Mouse (Mus musculus) liver, postnatal 0 days (tissue): ENCODE data around the gene Tmem145. TPM values are rescaled to one million over a fixed set of nuclear protein-coding genes. Genes with fewer than 3 reads are reported as not detected.
A peak's percentile ranks its signal among the peaks of the same experiment; 100 is the strongest.
"Not testable (repeated sequence)": the region's sequence is repeated elsewhere in the genome, so short reads cannot be mapped to it uniquely, and the experiment has no call there.

Experiments
- ATAC-seq: fragments of 200-750 bp; cut with Nextera tagmentation; 2 replicates; pipeline ENCODE4 v1.8.0; 2017; ENCODE audit warnings: mild to moderate bottlenecking, moderate library complexity
- DNase-seq: peaks from one replicate; pipeline ENCODE4 v3.0.0-alpha.2; 2016
- H3K27ac ChIP-seq: fragments of 300-500 bp; sonication (generic); 2 replicates; pipeline ENCODE4 v1.5.1; 2014; ENCODE audit warnings: antibody characterized with exemption, moderate library complexity, mild to moderate bottlenecking, low read depth
- H3K27me3 ChIP-seq: fragments of 300-500 bp; sonication (generic); 2 replicates; pipeline ENCODE4 v1.6.1; 2014; ENCODE audit warnings: low read length, control low read depth, mixed read lengths; ENCODE audit not compliant: insufficient read depth
- H3K36me3 ChIP-seq: fragments of 300-500 bp; sonication (generic); replicated peaks from 2 replicates; pipeline ENCODE4 v1.6.1; 2014; ENCODE audit warnings: mild to moderate bottlenecking, control low read depth, low read length, moderate library complexity, mixed read lengths; ENCODE audit not compliant: insufficient read depth
- H3K4me1 ChIP-seq: fragments of 300-500 bp; sonication (generic); 2 replicates; pipeline ENCODE4 v1.6.1; 2014; ENCODE audit warnings: antibody characterized with exemption, mild to moderate bottlenecking, control low read depth; ENCODE audit not compliant: insufficient read depth
- H3K4me2 ChIP-seq: fragments of 300-500 bp; sonication (generic); 2 replicates; pipeline ENCODE4 v1.6.1; 2014; ENCODE audit warnings: low read depth, mild to moderate bottlenecking, low read length, moderate library complexity, mixed read lengths
- H3K4me3 ChIP-seq: fragments of 300-500 bp; sonication (generic); 2 replicates; pipeline ENCODE4 v1.5.1; 2014; ENCODE audit warnings: low read depth, low read length
- H3K9ac ChIP-seq: fragments of 300-500 bp; sonication (generic); replicated peaks from 2 replicates; pipeline ENCODE4 v1.6.1; 2014; ENCODE audit warnings: mild to moderate bottlenecking, moderate library complexity
- H3K9me3 ChIP-seq: fragments of 300-500 bp; sonication (generic); 2 replicates; pipeline ENCODE4 v1.6.1; 2016; ENCODE audit warnings: mild to moderate bottlenecking, control low read depth, low read length, mixed read lengths
- CTCF ChIP-seq: sonication (generic); IDR thresholded peaks from 2 replicates; pipeline ENCODE4 v1.5.1; 2016; ENCODE audit warnings: antibody characterized with exemption, low read depth
- EP300 ChIP-seq: IDR thresholded peaks from 2 replicates; pipeline ENCODE4 v1.6.1; 2016; ENCODE audit warnings: antibody characterized with exemption, low read depth, mild to moderate bottlenecking
- WGBS: fragments of 180-500 bp; shearing (Covaris S2); extraction: QIAGEN DNeasy Blood & Tissue Kit; methylation state at CpG from one replicate; pipeline ENCODE4 v1.1.7; 2014; ENCODE audit not compliant: insufficient replicate concordance; 5-methylcytosine and 5-hydroxymethylcytosine counted together
- polyA plus RNA-seq: library from polyadenylated mRNA; unstranded; fragments of >200 nt; fragmentation: Nextera tagmentation; extraction: Ambion mirVana; gene quantifications from 2 replicates; pipeline ENCODE4 v1.2.1, GENCODE M21; 2015

Gene Tmem145
- not detected in 2 replicates for polyA plus RNA-seq

DNA sequence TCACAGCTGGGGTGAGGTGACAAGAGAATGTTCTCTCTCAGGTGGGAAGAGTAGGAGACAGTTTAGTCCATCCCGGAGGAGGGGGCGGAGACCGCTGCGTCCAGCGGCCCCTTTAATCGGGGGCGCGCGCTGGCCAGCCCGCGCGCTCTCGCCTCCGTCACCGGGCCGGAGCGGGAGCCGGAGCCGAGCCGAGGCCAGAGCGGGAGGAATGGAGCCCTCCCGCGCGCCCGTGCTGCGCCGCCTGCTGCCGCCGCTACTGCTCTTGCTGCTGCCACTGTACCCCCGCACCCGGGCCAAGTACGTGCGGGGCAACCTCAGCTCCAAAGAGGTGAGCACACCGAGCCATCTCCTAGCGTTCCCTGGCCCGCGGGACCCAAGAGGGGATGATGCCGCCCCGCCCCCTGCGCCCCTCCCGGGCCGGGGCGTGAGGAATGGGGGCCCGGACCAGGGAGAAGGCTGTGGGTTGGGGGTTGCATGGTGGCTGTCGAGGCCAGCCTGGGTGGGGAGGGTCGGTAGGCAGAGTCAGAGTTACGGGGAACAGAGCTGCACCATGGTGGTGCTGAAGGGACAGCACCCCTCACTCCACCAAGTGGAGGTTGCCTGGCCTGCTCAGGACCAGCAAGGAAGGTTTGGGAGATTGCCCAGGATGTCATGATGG lies at the start of gene Tmem145:
Tmem145 (plus strand) TSS at position 151 of the 658 bp plus-strand sequence.
- TF ChIP-seq CTCF, result no peak
- no peak for TF ChIP-seq EP300
- Histone ChIP-seq H3K9ac (no peak within 1 kb of the TSS; the same call in 1 of the 2 replicates), H3K4me3 (peak within 1 kb of the TSS; percentile 49), H3K36me3 (no peaks in the 10 kb centered on the region), H3K4me2 (peak within 1 kb of the TSS; percentile 81), H3K27me3 (peaks cover 36% of the 10 kb centered on the region), H3K4me1 (peaks cover 6% of the 10 kb centered on the region), H3K27ac (no peak within 1 kb of the TSS), H3K9me3 (no peaks in the 10 kb centered on the region)
- DNase-seq (peak; percentile 68), ATAC-seq (peak; percentile 57; the same call in 1 of the 2 replicates)
- under 1% methylated on average over 37 of the region's 47 CpGs for WGBS

- Histone ChIP-seq H3K4me2 (no peak overlapping the region), H3K4me1 (peaks cover 17% of the 10 kb centered on the region), H3K36me3 (no peaks in the 10 kb centered on the region), H3K27ac (no peak overlapping the region), H3K27me3 (no peaks in the 10 kb centered on the region), H3K9me3 (no peaks in the 10 kb centered on the region), H3K4me3 (no peak overlapping the region), H3K9ac (no peak overlapping the region)
- DNase-seq (no peak), ATAC-seq (no peak)
- 74% methylated on average over 1 of the region's 1 CpGs for whole genome bisulfite sequencing
- TF ChIP-seq CTCF, result no peak
- TF ChIP-seq EP300, result no peak
These were observed 44.0 kb upstream of the Tmem145 start for GRCm38 (mm10) chr7:25261896-25262295.

- H3K27me3 ChIP-seq, result no peaks in the 10 kb centered on the region
- H3K9ac ChIP-seq, result peak overlapping the region; percentile 16; the same call in 1 of the 2 replicates
- TF ChIP-seq EP300 (no peak), CTCF (no peak)
- peaks cover 26% of the 10 kb centered on the region for H3K4me1 ChIP-seq
- peak; percentile 30 for DNase-seq
- no peak for ATAC-seq
- peak overlapping the region; percentile 76 for H3K27ac ChIP-seq
- H3K36me3 ChIP-seq, result no peaks in the 10 kb centered on the region
- H3K9me3 ChIP-seq, result no peaks in the 10 kb centered on the region
- 0 out of 2 replicates have a peak overlapping the region, but pooled peaks have one; percentile 9 for H3K4me2 ChIP-seq
- WGBS, result 52% methylated on average over 17 of the region's 17 CpGs
- H3K4me3 ChIP-seq, result no peak overlapping the region
These were observed 41.7 kb upstream of the Tmem145 start for GRCm38 (mm10) chr7:25263968-25264870.

DNA sequence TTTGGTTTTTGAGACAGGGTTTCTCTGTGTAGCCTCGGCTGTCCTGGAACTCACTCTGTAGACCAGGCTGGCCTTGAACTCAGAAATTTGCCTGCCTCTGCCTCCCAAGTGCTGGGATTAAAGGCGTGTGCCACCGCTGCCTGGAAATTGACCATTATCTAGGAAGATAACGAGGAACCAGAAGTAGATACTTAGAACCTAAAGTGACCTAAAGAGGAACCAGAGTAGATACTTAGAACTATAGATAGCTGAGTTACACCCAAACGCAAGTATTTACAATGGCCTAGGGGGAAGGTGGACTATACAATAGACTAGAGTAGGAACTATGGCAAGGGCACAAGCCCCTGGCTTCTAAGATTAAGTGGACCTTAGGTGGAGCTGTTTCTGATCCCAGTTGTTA lies 40.2 kb upstream of the Tmem145 start:
- H3K36me3 ChIP-seq, H3K9me3 ChIP-seq, H3K4me3 ChIP-seq, ATAC-seq, H3K27me3 ChIP-seq, DNase-seq, H3K9ac ChIP-seq, H3K27ac ChIP-seq, H3K4me2 ChIP-seq: not testable (repeated sequence)
- WGBS, result 69% methylated on average over 5 of the region's 5 CpGs
- H3K4me1 ChIP-seq, result peaks cover 37% of the 10 kb centered on the region

DNA sequence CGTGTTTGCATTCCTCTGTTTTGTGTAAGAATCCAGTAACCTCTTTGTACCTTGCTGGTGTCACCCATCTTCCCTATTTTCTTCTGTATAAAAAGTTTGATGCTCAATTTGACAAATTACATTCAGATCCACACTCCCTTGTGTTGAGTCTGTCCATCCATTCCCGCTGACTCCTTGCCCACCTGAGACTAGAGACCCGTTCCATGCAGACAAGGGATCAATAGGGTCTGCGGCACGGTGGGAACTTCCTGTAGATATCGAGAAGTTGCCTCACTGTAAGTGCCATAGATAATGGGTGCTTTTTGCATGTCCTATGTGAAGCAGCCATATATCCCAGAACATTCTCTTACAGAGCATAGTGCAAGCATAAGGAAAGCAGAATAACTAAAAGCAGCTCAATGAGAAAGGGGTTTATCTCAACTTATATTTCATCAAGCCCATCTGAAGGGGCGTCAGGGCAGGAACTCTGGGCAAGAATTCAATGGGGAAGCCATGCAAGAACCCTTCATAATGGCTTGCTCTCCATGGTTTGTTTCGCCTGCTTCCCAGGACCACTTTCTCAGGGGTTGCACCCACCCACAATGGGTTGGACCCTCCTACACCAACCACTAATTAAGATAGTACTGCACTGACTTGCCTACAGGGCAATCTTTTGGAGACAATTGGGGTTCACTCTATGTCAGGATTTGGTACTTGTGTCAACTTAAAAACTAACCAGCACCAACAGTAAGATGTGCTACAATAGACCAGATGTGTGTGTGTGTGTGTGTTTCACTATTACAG lies 39.5 kb upstream of the Tmem145 start:
- Histone ChIP-seq H3K9ac (peak overlapping the region; percentile 81; the same call in 1 of the 2 replicates), H3K9me3 (no peaks in the 10 kb centered on the region), H3K4me3 (no peak overlapping the region), H3K36me3 (peaks cover 3% of the 10 kb centered on the region; the same call in 1 of the 2 replicates), H3K4me1 (peaks cover 37% of the 10 kb centered on the region), H3K27me3 (no peaks in the 10 kb centered on the region), H3K27ac (no peak overlapping the region), H3K4me2 (peak overlapping the region; percentile 81)
- DNase-seq, result no peak
- TF ChIP-seq CTCF (no peak), EP300 (no peak)
- 73% methylated on average over 8 of the region's 8 CpGs for WGBS
- ATAC-seq, result no peak
